Comparison of ENCODE assay signal across 7 mouse cellular contexts in genomic region chr6:94284089-94284825, GRCm38 (mm10). TPM values are rescaled to one million over a fixed set of nuclear protein-coding genes. Genes with fewer than 3 reads are reported as not detected.
A peak's percentile ranks its signal among the peaks of the same experiment; 100 is the strongest.
DNase-seq lines count a peak whose midpoint lies in the region; ATAC-seq and TF ChIP-seq lines count a peak whose summit lies in the region.

No protein-coding gene starts in this region.

- peaks cover 26% of the 10 kb centered on the region for H3K4me1 ChIP-seq in heart, embryonic 12.5 days (replicated peaks)
- H3K4me1 ChIP-seq in midbrain, embryonic 11.5 days (ENCODE audit: control insufficient read depth, insufficient read depth, low read length) = peaks cover 18% of the 10 kb centered on the region

- H3K4me2 ChIP-seq in heart, embryonic 12.5 days = peak overlapping the region; percentile 91
- H3K4me2 ChIP-seq in midbrain, embryonic 11.5 days = peak overlapping the region; percentile 92

- H3K9me3 ChIP-seq in heart, embryonic 12.5 days (replicated peaks) = peaks cover 14% of the 10 kb centered on the region
- peaks cover 2% of the 10 kb centered on the region; the same call in 1 of the 2 replicates for H3K9me3 ChIP-seq in midbrain, embryonic 11.5 days (ENCODE audit: control insufficient read depth, low read length)

- peak; percentile 39 for ATAC-seq in common myeloid progenitor, adult 5-6 weeks (replicated peaks; ENCODE audit: low read depth, poor library complexity, severe bottlenecking)
- peak; percentile 69 for ATAC-seq in heart, embryonic 12.5 days (ENCODE audit: insufficient number of reproducible peaks, low FRiP score)
- peak; percentile 69 for ATAC-seq in midbrain, embryonic 11.5 days (ENCODE audit: low FRiP score)

- H3ac ChIP-seq in C2C12 (ENCODE audit: control insufficient read depth, insufficient read length, low read depth) = peak overlapping the region; percentile 82

- peaks cover 31% of the 10 kb centered on the region for H3K79me3 ChIP-seq in C2C12 (ENCODE audit: low read depth)

- H3K9ac ChIP-seq in heart, embryonic 12.5 days = peak overlapping the region; percentile 71
- H3K9ac ChIP-seq in midbrain, embryonic 11.5 days (ENCODE audit: low read length) = peak overlapping the region; percentile 64

- H3K27me3 ChIP-seq in C2C12 (ENCODE audit: control insufficient read depth, insufficient read depth, insufficient read length) = no peaks in the 10 kb centered on the region
- H3K27me3 ChIP-seq in heart, embryonic 12.5 days (replicated peaks) = no peaks in the 10 kb centered on the region
- H3K27me3 ChIP-seq in midbrain, embryonic 11.5 days (ENCODE audit: control insufficient read depth, insufficient read depth, low read length) = no peaks in the 10 kb centered on the region; the same call in 1 of the 2 replicates

- WGBS in heart, embryonic 12.5 days = under 1% methylated on average over 44 of the region's 44 CpGs
- WGBS in midbrain, embryonic 11.5 days = under 1% methylated on average over 44 of the region's 44 CpGs

- peaks cover 40% of the 10 kb centered on the region for H3K79me2 ChIP-seq in C2C12 (ENCODE audit: control insufficient read depth, insufficient read depth)

- H3K27ac ChIP-seq in heart, embryonic 12.5 days (ENCODE audit: poor library complexity, severe bottlenecking) = peak overlapping the region; percentile 95
- peak overlapping the region; percentile 1; the same call in 1 of the 2 replicates for H3K27ac ChIP-seq in midbrain, embryonic 11.5 days (ENCODE audit: low read depth, low read length)

- H3K36me3 ChIP-seq in C2C12 (ENCODE audit: control insufficient read depth, insufficient read depth) = no peaks in the 10 kb centered on the region
- H3K36me3 ChIP-seq in heart, embryonic 12.5 days = peaks cover 3% of the 10 kb centered on the region; the same call in 1 of the 2 replicates
- H3K36me3 ChIP-seq in midbrain, embryonic 11.5 days (ENCODE audit: control insufficient read depth, insufficient read depth, low read length) = no peaks in the 10 kb centered on the region

- no peak for TF ChIP-seq CTCF in C2C12 (IDR thresholded peaks at IDR 0.05; ENCODE audit: control insufficient read depth, insufficient read depth, insufficient read length)

- H3K4me3 ChIP-seq in C2C12 (ENCODE audit: insufficient read depth, poor library complexity, severe bottlenecking) = peak overlapping the region; percentile 85
- H3K4me3 ChIP-seq in heart, embryonic 12.5 days = peak overlapping the region; percentile 68
- peak overlapping the region; percentile 77 for H3K4me3 ChIP-seq in midbrain, embryonic 11.5 days (ENCODE audit: low read depth, low read length)

- DNase-seq in MN1 (ENCODE audit: low spot score) = peak; percentile 35
- peak; percentile 70 to 77 for DNase-seq in kidney, postnatal 36 days
- DNase-seq in midbrain, embryonic 11.5 days (ENCODE audit: low spot score, missing footprints) = no peak
- DNase-seq in yolk sac, embryonic 10.5 days (ENCODE audit: low spot score) = peak; percentile 56

TF ChIP-seq in C2C12, 6 proteins besides CTCF, POLR2A, EP300 and RAD21:
- no peak for TF ChIP-seq CEBPB (IDR thresholded peaks at IDR 0.05; ENCODE audit: low read depth)
- no peak for TF ChIP-seq USF1 (IDR thresholded peaks at IDR 0.05; ENCODE audit: low read depth)
- no peak for TF ChIP-seq MYOD1 (IDR thresholded peaks at IDR 0.05; ENCODE audit: control insufficient read depth, insufficient read length, low read depth)
- no peak for TF ChIP-seq MAX (IDR thresholded peaks at IDR 0.05)
- no peak for TF ChIP-seq MYOG (IDR thresholded peaks at IDR 0.05; ENCODE audit: control insufficient read depth, extremely low read depth, insufficient read length)
- no peak for TF ChIP-seq FOSL1 (IDR thresholded peaks at IDR 0.05; ENCODE audit: insufficient read depth, low read length, poor library complexity, severe bottlenecking)

RNA-seq across cellular contexts. Expression of gene Magi1, which starts 0.5 kb away (rescaled TPM):
- 3.8 TPM for polyA plus RNA-seq in C2C12 (2012; fragmentation: generic; extraction: Trizol)
- total RNA-seq in common myeloid progenitor, adult 5-6 weeks (2017) = 0.05 and 0.18 TPM in 2 replicates
- 9.9 and 13.2 TPM in 2 replicates for polyA plus RNA-seq in heart, embryonic 12.5 days (2016; fragmentation: Nextera tagmentation; extraction: Ambion mirVana)
- polyA plus RNA-seq in midbrain, embryonic 11.5 days (2014; fragmentation: Nextera tagmentation; extraction: Ambion mirVana) = 28.5 and 29.6 TPM in 2 replicates
